Mouse (Mus musculus) neural tube, embryonic 15.5 days (tissue): Measurements from ENCODE around the gene Rufy1. TPM values are rescaled to one million over a fixed set of nuclear protein-coding genes. Genes with fewer than 3 reads are reported as not detected.
"Not testable (repeated sequence)": the region's sequence is repeated elsewhere in the genome, so short reads cannot be mapped to it uniquely, and the experiment has no call there.

ENCODE experiments used
- ATAC-seq: fragments of 200-750 bp; cut with Nextera tagmentation; 2 replicates; pipeline ENCODE4 v1.8.0; 2017; ENCODE audit warnings: mild to moderate bottlenecking, moderate TSS enrichment, moderate library complexity; ENCODE audit not compliant: low FRiP score
- H3K27ac ChIP-seq: fragments of 300-500 bp; sonication (generic); replicated peaks from 2 replicates; pipeline ENCODE4 v1.5.1; 2015; ENCODE audit warnings: mild to moderate bottlenecking, inconsistent platforms
- H3K27me3 ChIP-seq: fragments of 300-500 bp; sonication (generic); replicated peaks from 2 replicates; pipeline ENCODE4 v1.6.1; 2015; ENCODE audit warnings: inconsistent platforms
- H3K36me3 ChIP-seq: fragments of 300-500 bp; sonication (generic); 2 replicates; pipeline ENCODE4 v1.6.1; 2015; ENCODE audit warnings: inconsistent platforms
- H3K4me1 ChIP-seq: fragments of 300-500 bp; sonication (generic); 2 replicates; pipeline ENCODE4 v1.6.1; 2015; ENCODE audit warnings: inconsistent platforms
- H3K4me2 ChIP-seq: fragments of 300-500 bp; sonication (generic); 2 replicates; pipeline ENCODE4 v1.6.1; 2015; ENCODE audit warnings: inconsistent platforms, mild to moderate bottlenecking, moderate library complexity
- H3K4me3 ChIP-seq: fragments of 300-500 bp; sonication (generic); replicated peaks from 2 replicates; pipeline ENCODE4 v1.5.1; 2015; ENCODE audit warnings: mild to moderate bottlenecking, inconsistent platforms
- H3K9ac ChIP-seq: fragments of 300-500 bp; sonication (generic); replicated peaks from 2 replicates; pipeline ENCODE4 v1.6.1; 2015; ENCODE audit warnings: mild to moderate bottlenecking, inconsistent platforms
- H3K9me3 ChIP-seq: fragments of 300-500 bp; sonication (generic); replicated peaks from 2 replicates; pipeline ENCODE4 v1.6.1; 2016; ENCODE audit warnings: inconsistent platforms
- WGBS: fragments of 180-500 bp; shearing (Covaris S2); methylation state at CpG from one replicate; pipeline ENCODE4 v1.1.7; 2015; ENCODE audit warnings: mixed read lengths; 5-methylcytosine and 5-hydroxymethylcytosine counted together
- polyA plus RNA-seq: library from polyadenylated mRNA; unstranded; fragments of >200 nt; fragmentation: Nextera tagmentation; extraction: Ambion mirVana; gene quantifications from 2 replicates; pipeline ENCODE4 v1.2.1, GENCODE M21; 2015

Gene Rufy1
- polyA plus RNA-seq, 1 experiment from 2014 or later: 25.1 TPM

DNA sequence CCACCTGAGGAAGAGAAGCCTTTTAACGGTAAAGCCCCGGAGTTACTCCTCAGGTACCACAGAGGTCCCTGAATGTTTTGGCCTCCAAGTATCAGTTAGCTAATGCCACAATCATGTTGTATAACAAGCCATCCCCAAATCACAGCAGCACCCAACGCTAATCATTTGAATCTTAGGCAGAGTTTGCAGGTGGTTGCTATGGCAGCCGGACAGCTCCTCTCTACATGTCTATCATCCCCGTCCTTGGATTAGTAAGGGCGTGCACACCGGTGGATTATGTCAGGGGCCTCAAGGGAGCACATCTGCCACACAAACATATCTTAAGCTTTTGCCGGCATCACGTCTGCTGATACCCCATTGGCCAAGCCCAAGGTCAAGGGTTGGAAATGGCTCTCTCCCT, 19.3 kb upstream of the Rufy1 start:
- Histone ChIP-seq H3K9me3 (no peaks in the 10 kb centered on the region), H3K4me3 (no peak overlapping the region), H3K4me2 (no peak overlapping the region), H3K36me3 (no peaks in the 10 kb centered on the region), H3K27me3 (no peaks in the 10 kb centered on the region), H3K4me1 (no peaks in the 10 kb centered on the region), H3K27ac (no peak overlapping the region), H3K9ac (no peak overlapping the region)
- 76% methylated on average over 9 of the region's 9 CpGs for WGBS
- no peak for ATAC-seq

DNA sequence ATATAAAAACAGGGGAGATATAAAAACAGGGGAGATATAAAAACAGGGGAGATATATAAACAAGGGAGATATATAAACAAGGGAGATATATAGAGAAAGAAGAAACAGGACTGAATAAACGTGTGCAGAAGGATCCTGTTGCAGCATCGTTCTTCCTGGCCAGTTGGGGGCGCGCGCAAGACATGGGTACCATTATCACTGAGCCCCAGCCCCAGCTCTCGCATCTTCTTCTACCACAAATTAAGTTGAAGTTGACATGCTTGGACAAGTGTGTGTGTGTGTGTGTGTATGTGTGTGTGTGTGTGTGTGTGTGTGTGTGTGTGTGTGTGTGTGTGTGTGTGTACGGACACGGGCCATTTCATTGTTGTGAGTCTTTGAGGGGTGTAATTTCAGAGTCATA, 17.2 kb upstream of the Rufy1 start:
- H3K27ac ChIP-seq, H3K27me3 ChIP-seq, H3K9me3 ChIP-seq, ATAC-seq, H3K36me3 ChIP-seq, H3K4me2 ChIP-seq, H3K9ac ChIP-seq, H3K4me3 ChIP-seq, H3K4me1 ChIP-seq: not testable (repeated sequence)
- 38% methylated on average over 7 of the region's 8 CpGs for WGBS

DNA sequence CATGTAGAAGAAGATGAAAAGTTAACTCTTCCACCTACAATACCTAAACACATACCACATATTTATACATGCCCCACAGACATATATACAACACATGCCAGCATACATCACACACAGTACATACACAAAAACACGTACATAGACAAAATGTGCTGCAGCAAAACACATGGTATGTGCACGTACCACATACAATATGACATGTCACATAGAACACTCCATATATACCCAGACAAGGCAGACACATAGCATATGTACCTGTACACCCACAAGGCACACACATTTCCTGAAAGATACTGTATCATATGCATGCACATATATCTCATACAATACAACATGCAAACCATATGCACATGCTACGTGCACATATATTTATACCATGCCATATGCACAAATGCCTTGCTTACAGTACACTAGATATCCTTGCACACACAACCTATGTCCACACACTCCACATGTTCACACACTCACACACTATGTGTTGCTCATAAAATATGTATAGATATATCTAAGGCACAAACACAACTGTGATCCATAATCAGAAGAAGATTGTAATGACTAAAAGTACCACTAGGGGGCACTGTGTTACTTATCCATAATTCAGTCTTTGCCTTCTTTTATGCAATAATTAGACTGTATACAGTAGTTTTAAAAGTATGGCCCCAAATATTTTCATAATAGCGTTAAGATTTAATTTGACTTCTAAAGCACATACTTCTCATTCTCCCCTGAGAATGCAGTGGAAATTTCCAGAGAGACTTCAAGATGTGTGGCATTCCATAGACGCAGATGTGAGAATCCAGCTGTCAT, 12.5 kb upstream of the Rufy1 start:
- no peak overlapping the region for H3K4me2 ChIP-seq
- no peak overlapping the region for H3K27ac ChIP-seq
- H3K4me3 ChIP-seq: no peak overlapping the region
- no peaks in the 10 kb centered on the region for H3K36me3 ChIP-seq
- 78% methylated on average over 5 of the region's 5 CpGs for WGBS
- no peaks in the 10 kb centered on the region for H3K4me1 ChIP-seq
- H3K9me3 ChIP-seq: no peaks in the 10 kb centered on the region
- H3K9ac ChIP-seq: no peak overlapping the region
- H3K27me3 ChIP-seq: no peaks in the 10 kb centered on the region
- no peak for ATAC-seq

DNA sequence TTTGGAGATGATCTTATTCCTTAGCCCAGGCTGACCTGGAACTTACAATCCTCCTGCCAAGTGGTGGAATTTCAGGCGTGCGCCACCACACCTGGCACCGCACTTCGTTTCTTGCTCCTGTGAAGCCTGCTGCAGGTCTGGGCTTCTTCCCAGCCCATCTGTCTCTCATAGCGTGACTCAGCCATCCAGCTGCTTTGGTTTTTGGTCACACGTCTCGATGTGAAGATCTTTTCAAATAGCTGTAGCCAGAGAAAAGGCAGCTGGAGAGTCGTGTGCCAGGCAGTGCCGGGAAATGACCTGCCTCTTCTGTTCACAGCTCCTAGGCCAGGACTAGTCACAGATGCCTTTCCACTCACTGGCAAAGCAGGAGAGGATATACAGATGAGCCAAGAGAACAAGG, 10.7 kb upstream of the Rufy1 start:
- no peak for ATAC-seq
- H3K27me3 ChIP-seq: no peaks in the 10 kb centered on the region
- no peak overlapping the region for H3K4me2 ChIP-seq
- no peaks in the 10 kb centered on the region for H3K36me3 ChIP-seq
- WGBS: 64% methylated on average over 9 of the region's 9 CpGs
- no peaks in the 10 kb centered on the region for H3K4me1 ChIP-seq
- no peak overlapping the region for H3K9ac ChIP-seq
- no peak overlapping the region for H3K4me3 ChIP-seq
- no peaks in the 10 kb centered on the region for H3K9me3 ChIP-seq
- H3K27ac ChIP-seq: no peak overlapping the region

DNA sequence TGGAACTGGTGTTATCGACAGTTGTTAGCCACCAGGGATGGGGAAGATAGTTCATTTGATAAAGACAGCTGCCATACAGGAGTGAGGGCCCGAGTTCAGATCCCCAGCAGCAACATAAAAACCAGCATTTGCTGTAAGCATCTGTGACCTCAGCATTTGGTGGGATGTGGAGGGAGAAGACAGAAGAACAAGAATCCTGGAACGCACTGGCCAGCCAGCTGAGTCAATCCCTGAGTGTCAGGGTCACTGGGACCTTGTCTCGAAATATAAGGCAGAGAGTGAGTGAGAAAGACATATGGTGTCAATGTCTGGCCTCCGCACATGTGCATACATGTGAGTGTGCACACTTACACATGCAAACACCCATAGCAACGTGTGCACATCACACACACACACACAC, 9.8 kb upstream of the Rufy1 start:
- no peak overlapping the region for H3K4me3 ChIP-seq
- H3K9ac ChIP-seq: no peak overlapping the region
- no peaks in the 10 kb centered on the region for H3K4me1 ChIP-seq
- ATAC-seq: no peak
- 80% methylated on average over 6 of the region's 6 CpGs for WGBS
- no peaks in the 10 kb centered on the region for H3K27me3 ChIP-seq
- no peak overlapping the region for H3K27ac ChIP-seq
- no peak overlapping the region for H3K4me2 ChIP-seq
- H3K9me3 ChIP-seq: no peaks in the 10 kb centered on the region
- no peaks in the 10 kb centered on the region for H3K36me3 ChIP-seq

DNA sequence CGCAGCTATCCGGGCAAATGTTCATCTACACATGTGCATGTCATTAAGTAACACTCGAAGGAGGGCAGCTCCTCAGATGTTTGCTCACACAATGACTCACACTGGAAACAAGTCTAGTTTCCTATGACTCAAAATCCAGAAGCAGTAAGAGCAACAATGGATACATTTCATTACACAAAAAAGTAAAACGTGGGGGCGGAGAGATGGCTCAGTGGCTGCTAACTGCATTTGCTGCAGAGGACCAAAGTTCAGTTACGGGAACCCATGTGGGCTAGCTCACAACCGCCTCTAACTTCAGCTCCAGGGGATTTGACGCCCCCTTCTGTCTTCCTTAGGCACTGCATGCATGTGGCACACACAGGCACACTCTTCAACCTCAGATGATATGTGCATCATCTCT, 8.9 kb upstream of the Rufy1 start:
- H3K9ac ChIP-seq: no peak overlapping the region
- H3K27me3 ChIP-seq: no peaks in the 10 kb centered on the region
- H3K4me1 ChIP-seq: no peaks in the 10 kb centered on the region
- no peak overlapping the region for H3K27ac ChIP-seq
- H3K9me3 ChIP-seq: no peaks in the 10 kb centered on the region
- ATAC-seq: no peak
- H3K36me3 ChIP-seq: no peaks in the 10 kb centered on the region
- no peak overlapping the region for H3K4me3 ChIP-seq
- 68% methylated on average over 8 of the region's 8 CpGs for WGBS
- H3K4me2 ChIP-seq: no peak overlapping the region

DNA sequence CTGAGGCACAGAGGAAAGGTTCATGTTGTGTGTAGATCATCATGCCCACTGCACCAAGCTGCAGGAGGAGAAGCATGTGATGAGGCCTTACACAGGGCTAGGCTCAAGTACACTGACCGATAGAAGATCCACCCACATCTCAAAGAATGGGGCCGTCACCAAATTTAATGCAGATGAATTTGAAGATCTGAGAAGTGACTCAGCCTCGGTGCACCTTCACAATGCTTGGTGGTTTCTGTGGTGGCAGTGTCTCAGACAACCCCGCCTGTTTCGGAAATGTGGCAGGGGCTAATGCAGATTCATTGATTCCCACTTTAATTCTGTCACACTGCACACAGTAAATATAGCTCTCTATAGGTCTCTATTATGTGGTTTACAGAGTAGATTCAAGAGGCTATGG, 2.0 kb upstream of the Rufy1 start:
- no peak overlapping the region for H3K27ac ChIP-seq
- no peaks in the 10 kb centered on the region for H3K36me3 ChIP-seq
- no peak overlapping the region for H3K4me3 ChIP-seq
- WGBS: 84% methylated on average over 5 of the region's 5 CpGs
- no peak overlapping the region for H3K9ac ChIP-seq
- H3K9me3 ChIP-seq: no peaks in the 10 kb centered on the region
- no peak for ATAC-seq
- no peaks in the 10 kb centered on the region for H3K27me3 ChIP-seq
- peaks cover 13% of the 10 kb centered on the region for H3K4me1 ChIP-seq
- no peak overlapping the region for H3K4me2 ChIP-seq

DNA sequence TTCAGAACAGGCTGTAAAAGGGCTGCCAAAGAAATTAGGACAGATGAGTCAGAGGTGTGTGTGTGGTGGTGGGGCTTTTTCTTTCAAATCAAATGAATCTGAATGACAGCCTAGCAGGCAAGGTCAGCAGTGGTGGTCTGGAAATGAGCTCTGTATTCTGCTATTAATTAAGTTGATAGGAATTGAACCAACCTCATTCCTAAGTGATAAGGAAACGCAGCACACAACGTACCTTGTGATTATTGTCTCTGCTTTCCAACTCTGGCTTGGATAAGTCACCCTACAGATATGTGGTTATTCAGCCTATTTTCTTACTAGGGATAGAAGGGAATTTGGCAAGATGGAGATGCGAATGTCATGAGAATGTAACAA, 1.1 kb upstream of the Rufy1 start:
- no peak for ATAC-seq
- H3K4me1 ChIP-seq: peaks cover 13% of the 10 kb centered on the region
- H3K9ac ChIP-seq: no peak overlapping the region

DNA sequence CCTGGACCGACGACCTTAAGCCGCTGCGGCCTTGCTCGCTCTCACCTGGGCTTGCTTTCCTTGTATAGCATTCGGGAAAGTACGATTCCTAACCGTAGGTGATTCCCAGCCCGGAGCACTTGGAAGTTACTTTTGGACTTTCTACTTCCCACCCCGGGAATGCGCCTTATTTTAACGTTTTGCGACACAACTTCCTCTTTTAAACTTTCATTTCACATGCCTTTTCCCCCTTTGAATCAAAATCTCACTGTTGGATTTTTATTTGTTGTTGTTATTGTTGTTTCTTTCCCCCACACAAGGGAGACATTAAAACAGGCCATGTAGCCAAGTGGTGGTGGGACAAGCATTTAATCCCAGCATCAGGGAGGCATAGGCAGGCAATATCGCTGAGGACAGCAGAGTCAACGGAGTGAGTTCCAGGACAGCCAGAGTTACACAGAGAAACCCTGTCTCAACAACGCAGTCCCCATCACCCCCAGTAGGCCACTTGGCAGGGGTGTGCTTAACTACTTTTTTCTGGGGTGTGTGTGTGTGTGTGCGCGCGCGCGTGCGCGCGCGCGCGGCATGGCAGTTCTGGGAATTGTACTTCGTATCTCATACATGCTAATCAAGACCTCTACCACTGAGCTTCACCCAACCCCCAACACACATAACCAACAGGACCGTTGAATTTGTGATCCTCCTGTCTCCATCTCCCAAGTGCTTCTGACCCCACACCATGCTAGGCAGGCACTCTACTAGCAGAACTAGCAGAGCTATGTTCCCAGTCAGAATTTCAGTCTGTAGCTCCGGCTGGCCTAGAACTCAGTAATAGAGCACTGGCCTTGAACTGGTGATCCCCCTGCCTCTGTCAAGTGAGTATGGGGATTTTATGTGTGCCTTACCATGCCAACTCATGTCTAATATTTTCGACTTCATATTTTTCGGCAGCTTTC, 476 bp upstream of the Rufy1 start:
- Histone ChIP-seq H3K9ac (peak overlapping the region; percentile 87), H3K27ac (peak overlapping the region; percentile 99), H3K4me2 (peak overlapping the region; percentile 65), H3K4me1 (peaks cover 13% of the 10 kb centered on the region), H3K4me3 (peak overlapping the region; percentile 88), H3K27me3 (no peaks in the 10 kb centered on the region), H3K36me3 (no peaks in the 10 kb centered on the region), H3K9me3 (no peaks in the 10 kb centered on the region)
- ATAC-seq: peak; percentile 53; the same call in 1 of the 2 replicates
- WGBS: 24% methylated on average over 32 of the region's 32 CpGs

More for the DNA sequence above, 1.1 kb upstream of the Rufy1 start:
- Histone ChIP-seq H3K36me3 (no peaks in the 10 kb centered on the region), H3K27ac (0 out of 2 replicates have a peak overlapping the region, but pooled peaks have one; percentile 99), H3K27me3 (no peaks in the 10 kb centered on the region), H3K4me3 (no peak overlapping the region), H3K4me2 (no peak overlapping the region), H3K9me3 (no peaks in the 10 kb centered on the region)
- WGBS: 92% methylated on average over 3 of the region's 3 CpGs

DNA sequence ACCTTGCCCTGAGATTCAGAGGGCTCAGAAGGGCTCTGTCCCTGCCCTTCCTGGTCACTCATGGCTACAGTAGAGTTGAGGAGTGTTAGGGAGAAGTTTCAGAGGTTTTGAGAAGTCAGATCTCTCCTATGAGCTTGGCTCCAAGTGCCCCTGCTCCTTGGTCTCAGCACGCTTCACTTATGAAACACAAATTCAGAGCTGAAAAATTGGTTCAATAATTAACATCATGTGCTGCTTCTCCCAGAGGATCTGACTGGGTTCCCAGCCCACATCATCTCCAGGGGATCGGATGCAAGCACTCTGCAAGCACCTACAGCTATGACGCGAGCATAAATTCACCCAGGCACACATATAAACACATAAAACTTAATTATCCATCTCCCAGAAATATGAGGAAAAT, 4.9 kb downstream of the Rufy1 start:
- no peaks in the 10 kb centered on the region for H3K27me3 ChIP-seq
- H3K27ac ChIP-seq: no peak overlapping the region
- ATAC-seq: no peak
- peaks cover 20% of the 10 kb centered on the region for H3K4me1 ChIP-seq
- no peak overlapping the region for H3K4me2 ChIP-seq
- no peak overlapping the region for H3K4me3 ChIP-seq
- no peaks in the 10 kb centered on the region for H3K36me3 ChIP-seq
- H3K9ac ChIP-seq: no peak overlapping the region
- WGBS: 89% methylated on average over 4 of the region's 4 CpGs
- H3K9me3 ChIP-seq: no peaks in the 10 kb centered on the region

DNA sequence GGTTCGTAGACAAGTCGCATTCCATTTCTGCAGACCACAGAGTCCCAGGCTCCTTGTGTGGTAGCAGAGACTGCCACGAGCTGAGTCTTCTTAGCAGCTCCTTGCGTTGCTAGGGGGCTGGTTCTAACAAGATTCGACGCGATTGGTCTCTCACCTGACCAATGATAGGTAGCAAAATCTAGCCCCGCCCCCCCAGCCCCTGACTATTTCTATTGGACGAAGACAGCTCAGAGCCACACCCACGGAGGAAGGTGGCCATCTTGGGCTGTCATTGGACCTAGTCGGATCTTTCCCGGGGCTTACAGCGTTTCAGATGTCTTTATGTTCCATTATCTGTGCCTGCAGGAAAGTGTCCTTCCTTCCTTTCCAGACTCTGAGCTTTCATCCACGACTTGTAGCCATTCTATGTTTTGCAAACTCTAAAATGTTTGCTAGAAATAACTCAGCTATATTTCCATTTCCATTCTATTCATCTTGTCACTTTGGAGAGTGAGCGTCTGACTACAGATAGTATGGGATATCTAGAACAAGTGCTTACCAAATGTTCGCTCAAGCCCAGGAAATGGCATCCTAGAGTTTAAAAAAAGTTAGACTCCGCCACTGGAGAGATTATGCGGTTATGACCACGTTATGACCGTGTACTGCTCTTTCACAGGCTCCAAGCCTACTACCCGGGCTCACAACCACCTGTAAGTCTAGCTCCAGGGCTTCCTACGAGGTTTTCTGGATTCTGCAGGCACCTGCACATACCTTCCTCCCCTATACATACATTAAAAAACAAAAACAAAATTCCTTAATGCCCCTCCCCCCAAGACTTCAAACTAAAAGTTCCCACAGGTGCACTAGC, 8.8 kb downstream of the Rufy1 start:
- Histone ChIP-seq H3K9ac (peak overlapping the region; percentile 48; the same call in 1 of the 2 replicates), H3K4me3 (peak overlapping the region; percentile 41), H3K27ac (peak overlapping the region; percentile 88), H3K4me1 (peaks cover 14% of the 10 kb centered on the region; the same call in 1 of the 2 replicates), H3K27me3 (no peaks in the 10 kb centered on the region), H3K9me3 (no peaks in the 10 kb centered on the region), H3K4me2 (peak overlapping the region; percentile 80), H3K36me3 (peaks cover 19% of the 10 kb centered on the region)
- ATAC-seq: peak; percentile 98
- WGBS: 25% methylated on average over 22 of the region's 22 CpGs
